Mouse (Mus musculus): Measurements from ENCODE around the gene Stac. TPM values are rescaled to one million over a fixed set of nuclear protein-coding genes. Genes with fewer than 3 reads are reported as not detected.

The Stac gene
- polyA plus RNA-seq, 1 experiment from 2014 or later: 3.7 TPM

DNA sequence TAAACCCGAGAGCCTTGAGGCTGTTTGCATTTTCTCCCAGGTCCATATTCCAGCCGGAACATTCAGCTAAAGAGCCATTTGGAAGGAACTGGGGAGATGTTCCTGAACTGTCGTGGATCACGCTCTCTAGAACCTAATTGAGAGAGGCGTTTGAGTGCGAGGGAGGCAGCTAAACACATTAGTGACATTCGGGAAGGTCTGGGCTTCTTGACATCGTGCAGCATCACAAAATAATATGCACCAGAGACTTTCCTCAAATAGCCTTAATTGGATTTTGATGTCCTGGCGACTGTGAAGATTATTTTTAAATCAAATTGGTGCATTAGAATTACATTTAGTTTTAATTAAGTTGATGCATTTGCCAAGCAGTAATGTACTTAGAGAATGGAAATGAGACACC is 111.4 kb downstream of the Stac start:
- Histone ChIP-seq H3K9me3 (no peaks in the 10 kb centered on the region), H3K4me1 (no peaks in the 10 kb centered on the region), H3K27ac (no peak overlapping the region), H3K4me2 (replicated peaks) (no peak overlapping the region), H3K36me3 (no peaks in the 10 kb centered on the region), H3K27me3 (replicated peaks) (no peaks in the 10 kb centered on the region), H3K4me3 (no peak overlapping the region), H3K9ac (no peak overlapping the region)
- 74% methylated on average over 9 of the region's 9 CpGs for WGBS
- no peak for ATAC-seq (ENCODE audit: low FRiP score, low read depth)

DNA sequence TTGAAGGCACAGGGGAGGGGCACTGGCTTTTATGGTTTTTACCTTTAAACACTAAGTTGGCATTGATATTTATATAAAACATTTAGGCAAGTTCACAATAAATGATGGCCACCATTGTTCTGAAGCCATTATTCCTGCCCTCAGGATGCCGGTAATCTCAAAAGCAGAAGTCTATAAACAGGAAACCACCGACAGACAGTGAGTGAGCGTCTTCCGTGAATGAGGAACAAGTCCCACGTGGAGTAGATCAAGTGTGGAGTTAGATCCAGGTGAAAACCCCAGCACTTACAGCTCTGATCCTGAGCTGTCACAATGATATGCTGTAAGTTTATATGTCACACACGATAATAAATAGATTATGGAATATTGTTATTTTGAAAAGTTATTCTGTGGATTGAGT is 112.7 kb downstream of the Stac start:
- 80% methylated on average over 6 of the region's 6 CpGs for WGBS
- H3K27ac ChIP-seq: no peak overlapping the region
- H3K4me1 ChIP-seq: no peaks in the 10 kb centered on the region
- no peaks in the 10 kb centered on the region for H3K9me3 ChIP-seq
- no peak for ATAC-seq (ENCODE audit: low FRiP score, low read depth)
- no peak overlapping the region for H3K9ac ChIP-seq
- no peak overlapping the region for H3K4me2 ChIP-seq (replicated peaks)
- H3K27me3 ChIP-seq (replicated peaks): no peaks in the 10 kb centered on the region
- no peaks in the 10 kb centered on the region for H3K36me3 ChIP-seq
- no peak overlapping the region for H3K4me3 ChIP-seq

DNA sequence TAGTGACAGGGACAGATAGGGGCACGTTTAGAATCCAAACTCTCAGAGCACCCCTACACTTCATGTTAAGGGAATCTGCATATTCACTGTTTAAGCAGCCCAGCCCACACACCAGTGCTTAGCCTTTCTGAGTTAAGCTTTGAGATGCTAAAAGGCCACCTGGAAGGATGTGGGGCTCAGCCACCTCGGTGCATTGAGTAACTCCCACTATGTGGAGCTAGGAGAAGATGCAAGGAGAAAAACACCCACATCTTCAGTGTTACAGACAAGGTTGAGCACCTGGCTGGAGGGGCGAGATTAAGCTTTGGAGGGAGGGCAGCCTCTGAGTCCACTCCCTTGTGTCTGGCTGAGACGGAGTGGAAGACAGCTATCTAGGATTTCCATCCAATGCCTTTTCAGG is 114.3 kb downstream of the Stac start:
- WGBS: 39% methylated on average over 4 of the region's 4 CpGs
- Histone ChIP-seq H3K4me3 (no peak overlapping the region), H3K9me3 (no peaks in the 10 kb centered on the region), H3K36me3 (no peaks in the 10 kb centered on the region), H3K27ac (no peak overlapping the region), H3K27me3 (replicated peaks) (no peaks in the 10 kb centered on the region), H3K4me1 (no peaks in the 10 kb centered on the region), H3K4me2 (replicated peaks) (no peak overlapping the region), H3K9ac (no peak overlapping the region)
- no peak for ATAC-seq (ENCODE audit: low FRiP score, low read depth)

DNA sequence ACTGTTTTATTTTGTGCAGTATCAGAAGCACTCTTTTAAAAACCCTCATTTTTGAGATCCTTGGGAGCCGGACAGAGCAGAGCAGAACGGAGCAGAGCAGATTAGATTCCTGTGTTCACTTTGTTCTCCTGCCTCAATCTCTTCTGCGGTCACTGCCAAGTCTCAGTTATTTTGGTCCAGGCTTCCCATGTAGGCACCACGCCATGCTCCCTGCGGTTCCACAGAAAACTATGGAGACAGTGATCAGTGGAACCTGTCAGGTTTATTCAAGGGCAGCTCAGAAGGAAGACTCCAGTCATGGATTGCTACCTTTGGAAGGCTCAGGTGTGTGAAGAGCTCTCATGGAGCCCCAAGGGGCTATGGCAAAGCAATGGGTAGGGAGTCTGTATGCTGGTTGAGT is 116.3 kb downstream of the Stac start:
- 92% methylated on average over 5 of the region's 5 CpGs for WGBS
- Histone ChIP-seq H3K36me3 (no peaks in the 10 kb centered on the region), H3K27me3 (replicated peaks) (no peaks in the 10 kb centered on the region), H3K9me3 (no peaks in the 10 kb centered on the region), H3K4me1 (no peaks in the 10 kb centered on the region), H3K27ac (no peak overlapping the region), H3K4me3 (no peak overlapping the region), H3K4me2 (replicated peaks) (no peak overlapping the region), H3K9ac (no peak overlapping the region)
- ATAC-seq (ENCODE audit: low FRiP score, low read depth): no peak

DNA sequence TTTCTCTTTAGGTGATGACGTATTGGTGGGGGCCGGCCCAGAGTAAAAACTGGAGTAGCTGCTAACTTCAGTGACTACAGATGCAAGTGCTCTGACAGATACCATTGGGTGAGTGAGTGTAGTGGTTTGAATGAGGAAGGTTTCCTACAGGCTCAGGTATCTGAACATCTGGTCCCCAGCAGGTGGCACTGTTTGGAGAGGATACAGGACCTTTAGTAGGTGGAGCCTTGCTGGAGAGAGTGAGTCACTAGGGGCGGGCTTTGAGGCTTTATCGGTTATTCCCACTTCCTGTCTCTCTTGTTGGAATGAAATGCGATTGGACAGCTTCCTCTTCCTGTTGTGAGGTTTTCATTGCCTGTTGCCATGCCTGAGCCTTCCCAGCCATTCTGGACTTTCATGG is 118.5 kb downstream of the Stac start:
- H3K27ac ChIP-seq: no peak overlapping the region
- no peak overlapping the region for H3K4me3 ChIP-seq
- no peaks in the 10 kb centered on the region for H3K27me3 ChIP-seq (replicated peaks)
- WGBS: 83% methylated on average over 5 of the region's 5 CpGs
- no peak for ATAC-seq (ENCODE audit: low FRiP score, low read depth)
- no peak overlapping the region for H3K4me2 ChIP-seq (replicated peaks)
- no peaks in the 10 kb centered on the region for H3K36me3 ChIP-seq
- no peaks in the 10 kb centered on the region for H3K4me1 ChIP-seq
- no peak overlapping the region for H3K9ac ChIP-seq
- H3K9me3 ChIP-seq: no peaks in the 10 kb centered on the region

DNA sequence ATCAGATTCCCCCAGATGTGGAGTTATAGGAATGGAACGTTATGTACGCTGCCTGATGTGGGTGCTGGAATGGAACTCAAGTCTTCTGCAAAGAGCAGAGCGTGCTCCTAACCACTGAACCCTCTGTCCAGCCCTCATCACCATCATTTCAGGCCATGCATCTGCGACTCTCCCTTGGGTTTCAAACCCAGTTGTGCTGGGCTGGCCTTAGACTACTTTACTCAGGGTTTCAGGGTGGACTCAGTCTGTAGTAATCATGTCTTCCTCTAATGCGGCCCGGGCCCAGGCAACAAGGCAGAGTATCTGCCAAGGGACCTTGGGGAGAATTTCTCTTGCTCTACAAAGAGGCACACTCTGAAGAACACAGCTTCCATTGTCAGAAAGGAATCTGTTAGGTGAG is 126.0 kb downstream of the Stac start:
- no peaks in the 10 kb centered on the region for H3K4me1 ChIP-seq
- WGBS: 93% methylated on average over 6 of the region's 6 CpGs
- no peak overlapping the region for H3K4me2 ChIP-seq (replicated peaks)
- H3K27ac ChIP-seq: no peak overlapping the region
- no peaks in the 10 kb centered on the region for H3K9me3 ChIP-seq
- no peaks in the 10 kb centered on the region for H3K27me3 ChIP-seq (replicated peaks)
- ATAC-seq (ENCODE audit: low FRiP score, low read depth): no peak
- no peak overlapping the region for H3K4me3 ChIP-seq
- H3K9ac ChIP-seq: no peak overlapping the region
- no peaks in the 10 kb centered on the region for H3K36me3 ChIP-seq

DNA sequence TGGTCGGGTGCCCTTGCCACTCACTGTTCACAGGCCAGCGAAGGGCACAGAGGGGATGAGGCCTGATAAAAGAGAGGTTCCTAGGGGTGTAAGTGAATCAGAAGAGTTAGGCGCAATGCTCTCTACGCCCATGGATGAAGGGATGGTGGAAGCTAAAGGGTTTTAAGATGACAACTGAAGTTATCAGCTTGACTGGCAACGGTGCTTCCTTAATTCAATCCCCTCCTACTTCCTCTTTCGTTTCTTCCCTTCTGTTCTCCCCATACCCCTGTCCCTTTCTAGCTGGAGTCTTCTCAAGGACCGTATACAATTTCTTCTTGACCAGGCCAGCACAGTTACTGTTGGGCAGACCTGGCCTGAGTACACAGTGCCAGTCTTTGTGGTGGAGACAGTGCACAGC is 126.9 kb downstream of the Stac start:
- H3K9ac ChIP-seq: no peak overlapping the region
- no peak for ATAC-seq (ENCODE audit: low FRiP score, low read depth)
- 83% methylated on average over 7 of the region's 7 CpGs for WGBS

DNA sequence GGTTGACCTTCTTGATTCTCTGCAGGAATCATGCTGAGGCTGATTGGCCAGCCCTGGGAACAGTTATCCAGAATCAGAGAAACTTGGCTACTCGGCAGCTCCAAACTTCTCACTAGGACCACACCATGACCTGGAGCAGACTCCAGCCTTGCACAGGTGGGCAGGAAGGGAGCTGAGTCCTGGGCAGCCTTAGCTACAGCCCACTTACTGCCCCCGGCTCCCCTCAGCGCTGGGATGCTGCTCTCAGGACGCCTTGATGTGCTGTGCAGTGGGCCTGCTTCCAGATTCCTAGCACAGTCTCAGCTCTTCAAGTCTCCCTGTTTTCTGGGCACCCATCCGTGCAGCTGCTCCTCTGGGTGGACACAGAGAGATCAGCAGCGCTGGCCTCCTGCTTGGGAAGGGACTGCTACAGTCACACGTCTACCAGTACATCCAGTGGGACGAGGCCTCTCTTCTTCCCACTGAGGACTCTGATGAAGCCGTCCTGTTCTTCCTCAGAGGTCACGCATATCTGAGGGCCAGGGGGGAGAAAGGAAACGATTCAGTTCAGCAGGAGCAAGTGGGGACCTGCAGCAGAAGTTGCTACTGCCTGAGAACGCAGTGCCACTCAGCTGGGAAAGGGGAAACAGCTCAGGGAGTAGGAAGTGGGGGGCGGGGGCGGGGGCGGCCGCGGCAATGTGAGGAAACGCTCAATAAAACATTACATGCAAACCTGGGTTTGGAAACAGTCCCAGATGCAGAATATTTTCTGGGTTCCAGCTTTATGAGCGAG is 127.7 kb downstream of the Stac start:
- Histone ChIP-seq H3K9me3 (no peaks in the 10 kb centered on the region), H3K4me2 (replicated peaks) (no peak overlapping the region), H3K4me1 (no peaks in the 10 kb centered on the region), H3K9ac (no peak overlapping the region), H3K36me3 (no peaks in the 10 kb centered on the region), H3K27me3 (replicated peaks) (no peaks in the 10 kb centered on the region), H3K27ac (no peak overlapping the region), H3K4me3 (no peak overlapping the region)
- no peak for ATAC-seq (ENCODE audit: low FRiP score, low read depth)
- whole genome bisulfite sequencing: 68% methylated on average over 19 of the region's 19 CpGs

More for the DNA sequence above, 126.9 kb downstream of the Stac start:
- no peaks in the 10 kb centered on the region for H3K4me1 ChIP-seq
- H3K27ac ChIP-seq: no peak overlapping the region
- no peak overlapping the region for H3K4me2 ChIP-seq (replicated peaks)
- H3K27me3 ChIP-seq (replicated peaks): no peaks in the 10 kb centered on the region
- H3K9me3 ChIP-seq: no peaks in the 10 kb centered on the region
- H3K4me3 ChIP-seq: no peak overlapping the region
- H3K36me3 ChIP-seq: no peaks in the 10 kb centered on the region

DNA sequence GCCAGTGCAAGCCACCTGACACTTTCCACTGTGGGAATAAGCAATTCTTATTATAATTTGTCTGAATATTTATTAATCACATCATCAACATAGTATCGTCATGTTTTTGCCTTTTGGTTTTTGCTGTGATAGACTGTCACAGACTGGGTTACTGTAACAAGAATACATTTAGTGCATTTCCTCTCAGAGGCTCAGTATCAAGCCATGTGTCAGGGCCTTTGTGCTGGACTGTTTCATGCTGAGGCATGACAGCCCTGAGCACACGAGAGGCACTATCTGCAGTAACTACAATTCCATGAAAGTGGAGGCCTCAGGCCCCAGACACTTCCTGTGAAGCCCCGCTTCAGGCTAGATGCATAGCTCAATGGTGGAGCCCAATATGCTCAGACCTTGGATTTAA is 133.4 kb downstream of the Stac start:
- H3K4me2 ChIP-seq (replicated peaks): no peak overlapping the region
- no peaks in the 10 kb centered on the region for H3K36me3 ChIP-seq
- H3K27me3 ChIP-seq (replicated peaks): no peaks in the 10 kb centered on the region
- H3K27ac ChIP-seq: no peak overlapping the region
- no peaks in the 10 kb centered on the region for H3K4me1 ChIP-seq
- H3K9me3 ChIP-seq: no peaks in the 10 kb centered on the region
- no peak overlapping the region for H3K9ac ChIP-seq
- WGBS: 81% methylated on average over 3 of the region's 3 CpGs
- ATAC-seq (ENCODE audit: low FRiP score, low read depth): no peak
- H3K4me3 ChIP-seq: no peak overlapping the region

DNA sequence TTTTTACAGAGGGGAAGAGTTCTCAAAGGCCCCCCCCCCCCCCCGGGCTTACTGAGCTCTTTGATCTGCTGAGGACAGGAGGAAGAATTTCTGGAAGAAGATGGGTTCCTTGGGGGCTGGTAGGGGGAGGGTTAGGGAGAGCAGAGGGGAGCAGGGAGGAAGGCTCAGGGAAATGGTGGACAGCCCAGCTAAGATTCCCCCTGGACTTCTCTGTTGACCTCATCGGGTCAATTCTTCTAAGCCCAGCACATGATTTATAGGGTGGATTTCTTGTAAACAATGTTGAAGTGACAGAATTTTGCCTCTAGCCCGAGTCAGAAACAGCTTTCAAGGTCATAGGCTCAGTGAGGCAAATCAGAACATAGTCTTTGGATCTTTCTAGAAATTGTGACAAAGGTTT is 137.3 kb downstream of the Stac start:
- H3K27ac ChIP-seq: no peak overlapping the region
- no peaks in the 10 kb centered on the region for H3K4me1 ChIP-seq
- no peak overlapping the region for H3K4me2 ChIP-seq (replicated peaks)
- no peak overlapping the region for H3K4me3 ChIP-seq
- H3K36me3 ChIP-seq: no peaks in the 10 kb centered on the region
- H3K27me3 ChIP-seq (replicated peaks): no peaks in the 10 kb centered on the region
- no peak overlapping the region for H3K9ac ChIP-seq
- no peak for ATAC-seq (ENCODE audit: low FRiP score, low read depth)
- 37% methylated on average over 3 of the region's 3 CpGs for WGBS
- H3K9me3 ChIP-seq: no peaks in the 10 kb centered on the region

DNA sequence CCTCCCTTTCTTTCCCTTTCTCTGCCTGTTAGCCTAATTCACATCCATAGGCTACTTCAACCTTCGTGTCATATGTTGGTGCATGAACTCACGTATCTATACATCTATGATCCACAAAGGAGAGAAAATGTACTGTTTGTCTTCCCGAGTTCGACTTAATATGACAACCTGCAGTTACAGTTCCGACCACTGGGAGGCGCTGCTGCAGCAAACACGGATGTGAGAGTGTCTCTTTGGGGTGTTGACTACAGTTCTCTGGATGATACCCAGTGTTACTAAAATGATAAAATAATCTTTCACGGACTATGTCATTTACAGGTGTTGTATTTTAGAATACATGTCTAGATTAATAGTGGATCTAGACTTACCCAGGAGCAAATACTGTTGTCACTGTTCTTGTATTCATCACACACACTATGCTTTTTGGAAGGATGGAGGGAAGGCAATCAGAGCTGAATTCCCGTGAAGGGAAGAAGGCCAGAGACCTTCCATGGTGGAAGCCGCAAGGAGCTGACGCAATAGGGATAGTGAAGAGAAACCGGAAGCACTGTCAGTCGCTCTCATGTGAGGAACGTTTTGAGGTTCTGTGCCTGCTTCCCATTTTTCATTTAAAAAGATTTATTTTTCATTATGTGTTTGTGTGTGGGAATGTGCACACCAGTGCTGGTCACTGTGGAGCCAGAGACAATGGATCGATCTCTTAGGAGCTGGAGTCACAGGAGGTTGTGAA is 138.5 kb downstream of the Stac start:
- H3K36me3 ChIP-seq: no peaks in the 10 kb centered on the region
- no peak for ATAC-seq (ENCODE audit: low FRiP score, low read depth)
- no peaks in the 10 kb centered on the region for H3K9me3 ChIP-seq
- H3K4me3 ChIP-seq: no peak overlapping the region
- no peak overlapping the region for H3K4me2 ChIP-seq (replicated peaks)
- H3K27ac ChIP-seq: no peak overlapping the region
- H3K27me3 ChIP-seq (replicated peaks): no peaks in the 10 kb centered on the region
- no peak overlapping the region for H3K9ac ChIP-seq
- WGBS: 61% methylated on average over 15 of the region's 15 CpGs
- peaks cover 5% of the 10 kb centered on the region; the same call in 1 of the 2 replicates for H3K4me1 ChIP-seq

DNA sequence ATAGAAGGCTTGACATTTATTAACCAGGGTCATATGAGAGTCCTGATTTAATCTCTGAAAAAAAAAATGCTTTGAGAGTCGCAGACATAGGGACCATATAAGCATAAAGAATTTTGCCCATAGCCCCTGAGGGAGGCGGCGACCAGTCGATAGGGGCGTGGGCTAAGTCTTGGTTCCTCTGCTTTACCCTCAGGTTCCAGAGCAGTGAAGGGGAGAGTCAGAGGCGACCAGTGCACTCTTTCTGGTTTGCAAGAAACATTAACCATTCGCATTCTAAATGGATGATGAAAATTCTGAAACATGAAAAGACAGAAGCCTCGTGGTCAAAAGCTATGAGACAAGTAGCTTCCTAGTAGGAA is 139.2 kb downstream of the Stac start:
- no peak for ATAC-seq (ENCODE audit: low FRiP score, low read depth)
- Histone ChIP-seq H3K36me3 (no peaks in the 10 kb centered on the region), H3K4me3 (no peak overlapping the region), H3K9ac (no peak overlapping the region), H3K27me3 (replicated peaks) (no peaks in the 10 kb centered on the region), H3K4me2 (replicated peaks) (no peak overlapping the region), H3K27ac (no peak overlapping the region), H3K9me3 (no peaks in the 10 kb centered on the region), H3K4me1 (peaks cover 5% of the 10 kb centered on the region; the same call in 1 of the 2 replicates)
- 81% methylated on average over 8 of the region's 8 CpGs for WGBS

Measured in neural tube, embryonic 12.5 days (tissue).